Mouse (Mus musculus) effector memory CD4-positive, alpha-beta T cell, adult 7 months (primary cell): ENCODE results near the gene Ntn1. TPM values are rescaled to one million over a fixed set of nuclear protein-coding genes. Genes with fewer than 3 reads are reported as not detected.

Experiments
- polyA plus RNA-seq: library from polyadenylated mRNA; unstranded; fragments of 100-300 nt; shearing (Covaris generic); gene quantifications from one replicate; pipeline ENCODE4 v1.2.1, GENCODE M21; 2017

The Ntn1 gene
- polyA plus RNA-seq = 0.09 TPM

DNA sequence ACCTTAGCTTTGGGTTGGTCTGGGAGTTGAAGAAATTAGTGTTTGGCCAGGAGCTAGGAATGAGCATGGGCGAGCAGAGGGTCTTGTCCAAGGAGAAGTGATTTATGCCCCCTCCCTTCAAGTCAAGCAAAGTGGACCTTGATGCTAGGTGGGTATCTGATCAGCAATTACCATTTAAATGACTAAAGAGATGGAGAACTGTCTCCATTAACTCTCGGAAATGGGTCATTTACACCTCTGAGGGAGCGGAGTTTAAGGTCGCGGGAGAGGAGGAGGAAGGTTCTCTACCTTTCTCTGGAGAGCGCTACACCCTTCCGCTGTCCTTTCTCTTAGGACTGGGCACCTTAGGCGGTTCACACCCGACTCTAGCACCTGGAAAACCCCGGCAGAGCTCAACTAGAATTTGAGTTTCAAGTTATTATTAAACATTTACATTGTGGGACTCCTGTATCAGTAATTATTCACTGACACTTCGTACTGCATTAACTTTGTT lies at the start of gene Ntn1:
Gene Ntn1, minus strand, starts transcription at position 97 of the 493 bp plus-strand sequence.

GRCm38 (mm10) chr11:68431699-68432360 lies 31.2 kb upstream of the Ntn1 start, which contains the start of gene Pik3r5:
TSS of gene Pik3r5 (plus strand) at chr11:68432121.

Other genes with a start within 250 kb of the Ntn1 start
- gene Pik3r5, start 31.3 kb upstream of the Ntn1 start, polyA plus RNA-seq = 145 TPM
- 0.55 TPM for gene Pik3r6, start 102.2 kb upstream of the Ntn1 start, polyA plus RNA-seq
- gene Mfsd6l, start 155.4 kb upstream of the Ntn1 start, polyA plus RNA-seq = not detected
- gene Ccdc42, start 186.2 kb upstream of the Ntn1 start, polyA plus RNA-seq = not detected